Mouse (Mus musculus) Muller cell, postnatal 12 days (primary cell): ENCODE measurements around the gene Asb4.
"Not testable (repeated sequence)": the region's sequence is repeated elsewhere in the genome, so short reads cannot be mapped to it uniquely, and the experiment has no call there.

Source experiments
- DNase-seq: peaks from one replicate; pipeline ENCODE4 v3.0.0-alpha.2; 2015; ENCODE audit errors: inconsistent ontology term

Gene Asb4

GRCm38 (mm10) chr6:5383336-5384177 lies at the start of gene Asb4:
TSS of gene Asb4 (plus strand) at chr6:5383386.
- DNase-seq: no peak

- no peak for DNase-seq
Observed at GRCm38 (mm10) chr6:5334021-5334420, 49.2 kb upstream of the Asb4 start.

GRCm38 (mm10) chr6:5336016-5336415 lies 47.2 kb upstream of the Asb4 start:
- not testable (repeated sequence) for DNase-seq

GRCm38 (mm10) chr6:5338781-5339180 lies 44.4 kb upstream of the Asb4 start:
- not testable (repeated sequence) for DNase-seq

- not testable (repeated sequence) for DNase-seq
Observed at GRCm38 (mm10) chr6:5339283-5339682, 43.9 kb upstream of the Asb4 start.

GRCm38 (mm10) chr6:5344255-5344654 lies 38.9 kb upstream of the Asb4 start:
- no peak for DNase-seq

- no peak for DNase-seq
Observed at GRCm38 (mm10) chr6:5357873-5358272, 25.3 kb upstream of the Asb4 start.

GRCm38 (mm10) chr6:5360402-5360801 lies 22.8 kb upstream of the Asb4 start:
- no peak for DNase-seq

GRCm38 (mm10) chr6:5361987-5362386 lies 21.2 kb upstream of the Asb4 start:
- DNase-seq: no peak

- no peak for DNase-seq
Observed at GRCm38 (mm10) chr6:5365845-5366244, 17.3 kb upstream of the Asb4 start.

GRCm38 (mm10) chr6:5376884-5377283 lies 6.3 kb upstream of the Asb4 start:
- no peak for DNase-seq

- no peak for DNase-seq
Observed at GRCm38 (mm10) chr6:5379048-5379447, 4.1 kb upstream of the Asb4 start.

GRCm38 (mm10) chr6:5379781-5380623 lies 3.2 kb upstream of the Asb4 start:
- peak; percentile 46 for DNase-seq

- DNase-seq: no peak
Observed at GRCm38 (mm10) chr6:5380624-5381252, 2.4 kb upstream of the Asb4 start.

GRCm38 (mm10) chr6:5381918-5382582 lies 1.1 kb upstream of the Asb4 start:
- DNase-seq: no peak

- peak; percentile 78 for DNase-seq
Observed at GRCm38 (mm10) chr6:5382583-5383215, 487 bp upstream of the Asb4 start.

GRCm38 (mm10) chr6:5384178-5384490 lies 948 bp downstream of the Asb4 start:
- peak; percentile 63 for DNase-seq

- DNase-seq: no peak
Observed at GRCm38 (mm10) chr6:5385161-5385640, 2.0 kb downstream of the Asb4 start.

GRCm38 (mm10) chr6:5386486-5386885 lies 3.3 kb downstream of the Asb4 start:
- no peak for DNase-seq

GRCm38 (mm10) chr6:5387396-5387795 lies 4.2 kb downstream of the Asb4 start:
- no peak for DNase-seq

GRCm38 (mm10) chr6:5390298-5390697 lies 7.1 kb downstream of the Asb4 start:
- DNase-seq: no peak
